Mouse (Mus musculus): Measurements from ENCODE around the gene Gm49325. TPM values are rescaled to one million over a fixed set of nuclear protein-coding genes. Genes with fewer than 3 reads are reported as not detected.

Gene Gm49325
- polyA plus RNA-seq, 1 experiment from 2014 or later, result 4.9 TPM

GRCm38 (mm10) chr10:77565005-77565404 is 41.0 kb upstream of the Gm49325 start:
- H3K4me3 ChIP-seq (ENCODE audit: low read depth, low read length), result no peak overlapping the region
- H3K9ac ChIP-seq (replicated peaks; ENCODE audit: low read depth), result no peak overlapping the region
- H3K27me3 ChIP-seq (replicated peaks; ENCODE audit: insufficient read depth, low read length), result no peaks in the 10 kb centered on the region
- TF ChIP-seq CTCF (IDR thresholded peaks at IDR 0.05), result no peak
- TF ChIP-seq EP300 (IDR thresholded peaks at IDR 0.05), result no peak
- H3K36me3 ChIP-seq (ENCODE audit: insufficient read depth, low read length), result no peaks in the 10 kb centered on the region
- ATAC-seq (no peak), DNase-seq (ENCODE audit: low spot score) (no peak)
- H3K9me3 ChIP-seq (ENCODE audit: low read length), result no peaks in the 10 kb centered on the region
- WGBS, result 70% methylated on average over 8 of the region's 8 CpGs
- H3K4me1 ChIP-seq (ENCODE audit: insufficient read depth, low read depth, low read length), result no peaks in the 10 kb centered on the region
- H3K4me2 ChIP-seq (replicated peaks; ENCODE audit: low read depth, low read length), result no peak overlapping the region
- H3K27ac ChIP-seq (ENCODE audit: low read length), result no peak overlapping the region

- no peaks in the 10 kb centered on the region for H3K9me3 ChIP-seq (ENCODE audit: low read length)
- WGBS, result 32% methylated on average over 8 of the region's 8 CpGs
- no peaks in the 10 kb centered on the region for H3K36me3 ChIP-seq (ENCODE audit: insufficient read depth, low read length)
- H3K27me3 ChIP-seq (replicated peaks; ENCODE audit: insufficient read depth, low read length), result no peaks in the 10 kb centered on the region
- no peak overlapping the region for H3K9ac ChIP-seq (replicated peaks; ENCODE audit: low read depth)
- no peak overlapping the region for H3K27ac ChIP-seq (ENCODE audit: low read length)
- no peaks in the 10 kb centered on the region for H3K4me1 ChIP-seq (ENCODE audit: insufficient read depth, low read depth, low read length)
- DNase-seq (ENCODE audit: low spot score), result peak; percentile 86
- H3K4me2 ChIP-seq (replicated peaks; ENCODE audit: low read depth, low read length), result no peak overlapping the region
- no peak overlapping the region for H3K4me3 ChIP-seq (ENCODE audit: low read depth, low read length)
- peak; percentile 78 for ATAC-seq
- TF ChIP-seq EP300 (IDR thresholded peaks at IDR 0.05), result no peak
- TF ChIP-seq CTCF (IDR thresholded peaks at IDR 0.05), result peak; percentile 94
Observed at GRCm38 (mm10) chr10:77566651-77567050, 39.3 kb upstream of the Gm49325 start.

- Histone ChIP-seq H3K4me1 (ENCODE audit: insufficient read depth, low read depth, low read length) (no peaks in the 10 kb centered on the region), H3K36me3 (ENCODE audit: insufficient read depth, low read length) (no peaks in the 10 kb centered on the region), H3K9ac (replicated peaks; ENCODE audit: low read depth) (no peak overlapping the region), H3K4me3 (ENCODE audit: low read depth, low read length) (no peak overlapping the region), H3K27ac (ENCODE audit: low read length) (no peak overlapping the region), H3K4me2 (replicated peaks; ENCODE audit: low read depth, low read length) (no peak overlapping the region), H3K27me3 (replicated peaks; ENCODE audit: insufficient read depth, low read length) (no peaks in the 10 kb centered on the region), H3K9me3 (ENCODE audit: low read length) (no peaks in the 10 kb centered on the region)
- 37% methylated on average over 7 of the region's 7 CpGs for WGBS
- DNase-seq (ENCODE audit: low spot score) (no peak), ATAC-seq (no peak)
- TF ChIP-seq EP300 (IDR thresholded peaks at IDR 0.05) (no peak), CTCF (IDR thresholded peaks at IDR 0.05) (no peak)
Observed at GRCm38 (mm10) chr10:77569481-77569880, 36.5 kb upstream of the Gm49325 start.

GRCm38 (mm10) chr10:77569973-77570658 is 35.9 kb upstream of the Gm49325 start:
- Histone ChIP-seq H3K9me3 (ENCODE audit: low read length) (no peaks in the 10 kb centered on the region), H3K27ac (ENCODE audit: low read length) (no peak overlapping the region), H3K36me3 (ENCODE audit: insufficient read depth, low read length) (no peaks in the 10 kb centered on the region), H3K9ac (replicated peaks; ENCODE audit: low read depth) (no peak overlapping the region), H3K4me2 (replicated peaks; ENCODE audit: low read depth, low read length) (no peak overlapping the region), H3K27me3 (replicated peaks; ENCODE audit: insufficient read depth, low read length) (no peaks in the 10 kb centered on the region), H3K4me3 (ENCODE audit: low read depth, low read length) (no peak overlapping the region), H3K4me1 (ENCODE audit: insufficient read depth, low read depth, low read length) (no peaks in the 10 kb centered on the region)
- DNase-seq (ENCODE audit: low spot score) (peak; percentile 36), ATAC-seq (peak; percentile 47)
- TF ChIP-seq EP300 (IDR thresholded peaks at IDR 0.05), result no peak
- no peak for TF ChIP-seq CTCF (IDR thresholded peaks at IDR 0.05)
- WGBS, result 29% methylated on average over 6 of the region's 6 CpGs

GRCm38 (mm10) chr10:77572225-77572624 is 33.8 kb upstream of the Gm49325 start:
- DNase-seq (ENCODE audit: low spot score) (no peak), ATAC-seq (no peak)
- Histone ChIP-seq H3K27me3 (replicated peaks; ENCODE audit: insufficient read depth, low read length) (no peaks in the 10 kb centered on the region), H3K4me3 (ENCODE audit: low read depth, low read length) (no peak overlapping the region), H3K4me2 (replicated peaks; ENCODE audit: low read depth, low read length) (no peak overlapping the region), H3K9ac (replicated peaks; ENCODE audit: low read depth) (no peak overlapping the region), H3K4me1 (ENCODE audit: insufficient read depth, low read depth, low read length) (no peaks in the 10 kb centered on the region), H3K27ac (ENCODE audit: low read length) (no peak overlapping the region), H3K36me3 (ENCODE audit: insufficient read depth, low read length) (no peaks in the 10 kb centered on the region), H3K9me3 (ENCODE audit: low read length) (no peaks in the 10 kb centered on the region)
- WGBS, result 23% methylated on average over 3 of the region's 3 CpGs
- TF ChIP-seq CTCF (IDR thresholded peaks at IDR 0.05) (peak; percentile 64), EP300 (IDR thresholded peaks at IDR 0.05) (no peak)

GRCm38 (mm10) chr10:77573162-77573561 is 32.8 kb upstream of the Gm49325 start:
- no peak for DNase-seq (ENCODE audit: low spot score)
- H3K4me1 ChIP-seq (ENCODE audit: insufficient read depth, low read depth, low read length), result no peaks in the 10 kb centered on the region
- no peaks in the 10 kb centered on the region for H3K9me3 ChIP-seq (ENCODE audit: low read length)
- no peak overlapping the region for H3K4me3 ChIP-seq (ENCODE audit: low read depth, low read length)
- no peaks in the 10 kb centered on the region for H3K27me3 ChIP-seq (replicated peaks; ENCODE audit: insufficient read depth, low read length)
- H3K4me2 ChIP-seq (replicated peaks; ENCODE audit: low read depth, low read length), result no peak overlapping the region
- H3K27ac ChIP-seq (ENCODE audit: low read length), result no peak overlapping the region
- ATAC-seq, result no peak
- H3K36me3 ChIP-seq (ENCODE audit: insufficient read depth, low read length), result no peaks in the 10 kb centered on the region
- 57% methylated on average over 1 of the region's 1 CpGs for WGBS
- no peak for TF ChIP-seq EP300 (IDR thresholded peaks at IDR 0.05)
- H3K9ac ChIP-seq (replicated peaks; ENCODE audit: low read depth), result no peak overlapping the region

All from lung, postnatal 0 days (tissue).